Mouse (Mus musculus) testis, adult 2 months (tissue): Measurements from ENCODE around the gene Acvr1.

Experiments
- CTCF ChIP-seq: fragments of 200-500 bp; IDR thresholded peaks from 2 replicates; pipeline ENCODE4 v1.5.1; 2012; ENCODE audit warnings: low read depth, mild to moderate bottlenecking, inconsistent platforms, low read length, moderate library complexity; ENCODE audit not compliant: control insufficient read depth, insufficient read depth, insufficient replicate concordance
- POLR2A ChIP-seq: fragments of 200-500 bp; IDR thresholded peaks from 2 replicates; pipeline ENCODE4 v1.6.1; 2012; ENCODE audit warnings: low read depth, mild to moderate bottlenecking, inconsistent platforms, low read length, moderate library complexity; ENCODE audit not compliant: control insufficient read depth

DNA sequence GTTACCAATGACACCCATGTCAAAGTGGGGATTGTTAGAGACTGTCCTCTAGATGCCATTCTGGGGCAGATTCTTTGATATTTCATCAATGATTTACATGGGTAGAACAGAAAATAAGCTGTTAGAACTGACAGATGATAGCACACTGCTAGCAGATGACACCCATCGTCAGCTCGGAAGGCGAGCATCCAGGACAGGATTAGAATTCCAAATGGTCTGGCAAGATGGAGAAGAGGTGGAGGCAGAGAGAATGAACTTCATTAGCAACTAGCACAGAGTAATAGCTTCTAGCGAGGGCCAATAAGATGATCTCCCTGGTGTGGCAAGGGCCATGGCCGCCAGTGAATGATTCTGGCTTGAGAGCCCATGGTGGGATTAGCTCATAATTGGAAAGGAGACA, 48.8 kb upstream of the Acvr1 start:
- no peak for TF ChIP-seq CTCF
- TF ChIP-seq POLR2A = no peak
